Mouse (Mus musculus): Measurements from ENCODE around the gene Klrb1a.

Klrb1a gene

DNA sequence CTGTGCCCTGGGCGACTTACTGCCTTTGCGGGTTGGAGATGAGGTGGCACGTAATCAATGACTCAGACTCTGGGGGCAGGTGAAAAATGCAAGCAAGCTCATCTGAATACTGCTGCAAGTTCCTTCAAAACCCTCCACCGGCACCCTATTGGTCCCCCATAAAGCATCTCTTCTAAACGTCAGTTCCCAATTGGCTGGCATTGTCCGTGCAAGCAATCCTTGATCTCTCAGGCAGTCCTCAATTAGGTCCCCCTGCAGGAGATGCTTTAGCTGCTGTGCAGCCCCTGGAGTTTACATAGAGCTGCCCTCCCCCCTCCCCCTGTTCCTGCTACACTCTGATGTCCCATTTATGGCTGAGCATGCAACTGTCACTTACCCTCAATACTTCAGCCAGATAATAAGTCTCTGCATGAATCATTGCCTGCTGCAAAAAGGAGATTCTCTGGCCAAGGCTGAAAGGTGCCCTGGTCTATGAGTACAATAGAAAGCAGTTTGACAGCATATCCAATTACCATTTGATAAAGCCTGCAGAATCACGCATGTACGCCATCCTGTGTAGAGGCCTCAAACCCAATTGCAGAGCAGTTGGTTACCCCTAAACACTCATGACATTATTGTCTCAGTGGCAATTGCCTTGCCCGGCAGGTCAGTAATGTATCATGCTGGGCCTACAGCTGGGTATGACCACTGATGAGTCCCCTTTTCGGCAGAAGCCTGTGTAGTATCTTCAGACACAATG lies 20.7 kb downstream of the Klrb1a start:
- in situ Hi-C loops (cut with MseI, MboI), result loop anchor here (10.0 kb wide), 2 partner anchors 142 to 152 kb away; no protein-coding TSS in a partner anchor

DNA sequence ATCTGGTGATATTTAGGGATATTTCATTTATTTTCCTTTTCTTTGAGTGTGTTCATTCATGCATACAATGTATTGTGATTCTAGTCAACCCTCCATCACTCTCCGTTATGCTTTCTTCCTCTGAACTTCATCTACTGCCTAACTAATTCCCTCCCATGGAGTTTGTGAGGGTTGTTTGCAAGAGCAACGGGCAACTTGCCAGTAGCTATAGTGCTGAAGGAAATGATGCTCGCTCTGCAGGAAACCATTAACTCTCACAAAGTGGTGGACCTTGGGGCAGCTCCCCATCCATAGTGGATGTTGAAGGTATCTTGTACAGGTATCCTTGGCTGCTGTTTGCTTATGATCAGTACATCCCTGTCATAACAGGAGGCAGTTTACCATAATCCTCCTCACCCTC lies 21.3 kb downstream of the Klrb1a start:
- in situ Hi-C loops (cut with MseI, MboI), result loop anchor here (10.0 kb wide), 2 partner anchors 143 to 153 kb away; no protein-coding TSS in a partner anchor

DNA sequence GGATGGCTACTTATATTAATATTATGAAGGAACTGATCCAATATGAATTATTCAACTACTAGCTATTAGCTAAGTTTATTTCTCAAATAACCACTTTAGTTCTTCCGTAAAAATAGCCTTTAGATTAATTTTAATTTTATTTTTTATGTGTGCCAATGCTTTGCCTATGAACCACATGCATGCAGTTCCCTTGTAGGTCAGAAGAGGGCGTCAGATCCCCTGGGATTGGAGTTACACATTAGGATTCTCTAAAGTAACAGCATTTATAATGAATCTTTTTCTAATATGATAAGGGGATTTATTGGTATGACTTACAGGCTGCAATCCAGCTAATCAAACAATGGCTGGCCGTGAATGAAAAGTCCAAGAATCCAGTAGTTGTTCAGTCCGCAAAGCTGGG lies 23.8 kb downstream of the Klrb1a start:
- in situ Hi-C loops (cut with MseI, MboI), result no loop called here

DNA sequence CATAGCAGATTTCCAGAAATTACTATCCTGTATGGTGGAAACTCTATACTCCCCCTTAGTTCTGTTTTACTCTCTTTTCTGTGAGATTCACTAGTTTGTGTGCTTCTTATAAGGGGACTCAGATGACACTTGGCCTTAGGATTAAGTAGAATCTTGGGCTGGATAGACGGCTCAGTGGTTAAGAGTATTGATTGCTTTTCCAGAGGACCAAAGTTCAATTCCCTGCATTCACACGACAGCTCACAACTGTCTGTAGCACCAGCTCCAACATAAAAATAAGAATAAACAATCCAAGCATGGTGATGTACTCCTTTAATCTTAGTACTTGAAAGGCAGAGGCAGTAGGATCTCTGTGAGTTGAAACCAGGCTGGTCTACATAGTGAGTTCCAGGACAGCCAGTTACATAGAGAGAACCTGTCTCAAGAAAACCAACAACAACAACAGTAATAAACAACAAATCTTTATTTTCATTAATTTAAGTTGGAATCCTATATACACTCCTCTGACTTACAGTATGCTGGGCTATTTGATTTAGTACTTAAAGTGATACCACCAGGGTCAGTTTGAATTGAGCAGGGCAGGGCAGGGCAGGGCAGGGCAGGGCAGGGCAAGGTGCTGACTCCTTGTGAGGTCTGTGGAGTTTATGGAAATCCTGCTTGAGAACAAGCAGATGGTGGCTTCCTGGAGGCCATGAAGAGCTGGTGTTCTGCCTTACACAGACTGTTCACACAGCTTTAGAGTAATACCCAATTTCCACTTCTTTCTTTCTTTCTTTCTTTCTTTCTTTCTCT lies 24.9 kb downstream of the Klrb1a start:
- in situ Hi-C loops (cut with MseI, MboI), result no loop called here

DNA sequence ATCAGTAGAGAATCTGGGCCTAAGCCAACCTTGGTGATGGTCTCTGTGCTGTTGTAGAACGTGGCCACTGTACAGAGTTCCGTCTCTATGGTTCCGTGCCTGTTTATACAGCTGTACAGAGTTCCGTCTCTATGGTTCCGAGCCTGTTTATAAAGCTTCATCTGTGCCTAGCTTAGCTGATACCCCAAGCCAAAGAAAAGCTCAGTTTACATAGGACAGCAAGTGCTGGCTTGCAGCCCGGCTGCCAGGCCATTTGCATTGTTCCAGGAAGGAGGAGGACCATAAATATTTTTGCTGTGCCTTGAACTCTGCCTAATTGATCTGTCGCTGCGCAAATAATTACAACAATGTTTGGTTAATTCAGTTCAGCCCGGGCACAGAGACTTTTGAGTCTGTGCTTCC lies 26.2 kb downstream of the Klrb1a start:
- in situ Hi-C loops (cut with MseI, MboI), result no loop called here

DNA sequence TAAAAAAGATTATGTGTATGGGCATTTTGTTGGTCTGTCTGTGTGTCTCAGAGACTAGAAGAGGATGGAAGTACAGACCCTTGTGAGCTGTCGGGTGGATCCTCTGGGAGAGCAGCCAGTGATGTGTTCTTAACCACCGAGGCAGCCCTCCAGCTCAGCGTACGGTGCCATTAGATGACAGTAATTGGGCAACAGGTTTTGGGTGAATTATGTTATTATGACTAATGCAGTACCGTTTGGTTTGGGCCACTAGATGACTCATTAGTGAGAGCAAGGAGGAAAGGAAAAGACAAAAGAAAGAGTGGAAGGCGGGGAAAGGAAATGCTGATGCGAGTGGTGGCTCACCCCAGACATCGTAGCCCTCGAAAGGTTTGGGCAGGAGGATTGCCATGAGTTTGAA lies 28.7 kb downstream of the Klrb1a start:
- in situ Hi-C loops (cut with MseI, MboI), result no loop called here

DNA sequence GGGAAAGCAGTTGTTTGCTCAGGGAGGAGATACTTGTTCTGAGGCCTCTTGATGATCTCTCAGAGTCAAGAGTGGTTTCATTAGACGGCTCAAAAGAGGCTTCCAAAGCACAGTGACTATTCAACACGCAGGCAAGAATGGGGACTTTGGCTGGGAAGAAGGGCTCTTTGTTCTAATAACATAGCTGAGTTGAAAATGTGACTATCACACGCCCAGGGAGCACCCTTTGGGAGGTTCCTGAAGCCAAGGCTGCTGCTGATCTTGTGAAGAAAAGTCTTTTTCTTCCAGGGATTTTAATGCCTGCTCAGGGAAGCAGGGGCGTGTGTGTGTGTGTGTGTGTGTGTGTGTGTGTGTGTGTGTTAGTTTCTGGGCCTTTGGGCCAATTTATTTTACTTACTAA lies 33.9 kb downstream of the Klrb1a start:
- in situ Hi-C loops (cut with MseI, MboI), result no loop called here

DNA sequence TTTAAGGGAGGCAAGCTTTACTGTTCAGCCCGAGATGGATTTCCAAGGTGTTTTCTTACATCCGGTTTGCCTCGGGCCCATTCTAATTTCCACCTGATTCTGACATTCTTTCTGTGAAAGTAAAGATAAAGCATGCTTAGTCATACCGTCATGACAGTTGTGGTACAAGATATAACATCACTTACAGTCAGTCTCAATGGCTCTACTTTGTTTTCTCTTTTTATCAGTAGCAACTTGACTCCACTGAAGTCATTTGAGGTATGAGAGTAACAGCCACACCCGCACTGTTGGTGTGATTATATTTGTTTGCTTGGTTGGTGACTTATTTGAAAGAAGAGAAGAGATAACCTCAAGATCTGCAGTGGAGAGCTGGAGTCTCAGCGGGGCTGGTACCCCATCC lies 35.7 kb downstream of the Klrb1a start:
- in situ Hi-C loops (cut with MseI, MboI), result no loop called here

DNA sequence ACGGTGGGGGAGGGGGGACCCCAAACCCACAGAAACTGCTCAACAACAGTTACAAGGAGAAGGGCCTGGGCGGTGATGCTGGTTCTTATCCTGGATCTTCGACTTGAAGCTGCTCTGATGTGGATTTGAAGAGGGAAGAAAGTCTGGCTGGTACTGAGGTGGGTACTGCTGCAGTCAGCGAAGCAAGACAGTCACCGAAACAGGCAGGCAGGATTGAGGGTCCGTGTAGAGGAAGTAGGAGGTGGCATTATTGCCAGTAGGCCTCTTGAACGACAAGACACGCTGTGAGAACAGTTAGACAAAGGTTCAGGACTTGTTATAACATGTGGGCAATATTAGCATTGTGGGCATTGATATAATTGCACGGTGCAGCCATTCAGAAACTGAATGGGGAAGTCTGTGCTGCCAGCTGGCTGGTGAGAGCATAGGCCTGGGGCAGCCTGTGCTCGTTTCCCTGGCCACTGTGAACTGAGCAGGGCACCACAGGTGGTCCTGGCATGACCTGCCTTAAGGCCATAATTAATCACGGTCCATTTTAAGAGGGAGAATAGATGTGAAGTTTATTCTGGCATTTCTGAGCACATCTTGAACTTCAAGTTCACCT lies 37.6 kb downstream of the Klrb1a start:
- in situ Hi-C loops (cut with MseI, MboI), result no loop called here

DNA sequence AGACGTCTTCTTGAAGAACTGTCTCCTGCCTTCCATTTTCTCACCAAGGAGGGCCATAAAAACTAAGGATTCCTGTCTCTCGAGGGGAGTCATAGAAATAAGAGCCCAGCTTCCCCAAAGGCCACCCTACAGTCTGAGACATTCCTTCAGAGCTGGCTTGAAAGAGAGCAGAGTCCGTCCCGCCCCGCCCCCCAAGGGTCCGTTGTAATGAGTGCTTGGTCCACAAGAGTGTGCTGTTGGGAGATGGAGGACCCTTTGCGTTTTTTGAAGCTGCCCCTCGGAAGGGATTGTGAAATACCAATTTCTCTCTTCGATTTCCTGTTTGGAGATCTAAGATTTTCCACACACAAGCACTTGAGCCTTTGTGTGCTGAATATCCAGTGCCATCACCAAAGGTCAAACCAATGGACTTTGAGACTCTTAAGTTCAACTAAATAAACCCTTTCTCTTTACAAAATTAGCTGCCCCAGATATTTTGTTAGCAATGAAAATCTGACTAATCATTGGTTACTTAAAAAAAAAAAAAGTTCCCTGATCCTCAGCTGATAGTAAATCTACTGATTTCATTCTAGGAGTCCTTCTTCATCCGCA lies 39.2 kb downstream of the Klrb1a start:
- in situ Hi-C loops (cut with MseI, MboI), result no loop called here

DNA sequence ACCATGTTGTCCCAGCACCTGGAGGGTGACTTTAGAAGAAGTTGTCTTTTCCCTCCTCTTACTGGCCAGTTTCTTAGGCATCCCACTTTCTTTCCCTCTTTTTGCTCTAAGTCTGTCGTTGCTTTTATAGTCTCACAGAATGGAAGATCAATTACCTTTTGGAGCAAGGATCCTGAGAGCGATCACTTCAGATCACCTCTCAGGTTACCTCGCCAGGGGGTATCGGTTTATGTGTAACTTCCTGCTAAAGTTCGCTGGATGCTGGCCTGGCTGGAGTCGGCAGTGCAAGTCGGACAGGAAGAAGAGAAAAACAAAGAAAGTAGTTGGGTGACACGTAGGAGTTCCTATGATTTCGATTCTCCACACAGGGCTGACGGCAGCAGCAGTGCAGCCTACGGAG lies 41.8 kb downstream of the Klrb1a start, which contains the start of gene A2ml1:
A2ml1 (minus strand) TSS at position 101 of the 400 bp plus-strand sequence.
- in situ Hi-C loops (cut with MseI, MboI), result no loop called here

DNA sequence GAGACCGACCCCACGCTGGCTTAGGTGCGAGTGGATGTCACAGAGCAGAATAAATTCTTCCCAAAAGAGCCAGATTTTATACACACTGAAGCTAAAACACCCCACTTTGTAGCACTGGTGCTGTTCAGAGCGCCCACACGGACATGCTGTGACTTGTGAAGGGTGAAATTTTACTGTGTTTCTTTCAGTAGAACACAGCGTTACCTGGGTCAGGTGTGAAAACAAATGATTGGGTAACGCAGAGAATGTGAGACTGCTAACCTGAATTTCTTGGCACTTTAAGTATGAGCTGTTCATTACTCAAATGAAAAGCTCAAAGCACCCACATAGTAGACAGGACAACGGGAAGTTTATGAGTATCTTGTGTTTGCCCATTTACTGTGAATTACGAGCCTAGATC lies 46.0 kb downstream of the Klrb1a start:
- in situ Hi-C loops (cut with MseI, MboI), result no loop called here

DNA sequence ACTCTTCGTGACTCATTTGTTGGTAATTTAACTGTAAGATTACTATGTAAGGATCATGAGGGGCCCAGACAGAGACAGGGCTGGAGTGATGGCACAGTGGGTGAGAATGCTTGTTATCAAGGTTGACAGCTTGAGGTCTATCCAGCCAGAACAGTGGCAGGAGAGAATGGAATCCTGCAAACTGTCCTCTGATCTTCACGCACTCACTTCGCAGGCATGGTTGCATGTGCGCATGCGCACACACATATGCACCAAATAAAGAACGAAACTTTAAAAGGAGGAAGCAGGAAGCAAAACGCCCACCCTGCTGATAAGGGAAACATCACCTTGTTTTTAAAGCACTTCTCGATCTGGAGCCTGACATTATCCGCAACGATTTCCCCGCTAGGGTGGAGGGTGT lies 56.7 kb downstream of the Klrb1a start:
- in situ Hi-C loops (cut with MseI, MboI), result no loop called here
